Mouse (Mus musculus): ENCODE data around the gene Pcbp1. TPM values are rescaled to one million over a fixed set of nuclear protein-coding genes. Genes with fewer than 3 reads are reported as not detected.
A peak's percentile ranks its signal among the peaks of the same experiment; 100 is the strongest.

The Pcbp1 gene
- polyA plus RNA-seq, 1 experiment from 2014 or later = 488 TPM

DNA sequence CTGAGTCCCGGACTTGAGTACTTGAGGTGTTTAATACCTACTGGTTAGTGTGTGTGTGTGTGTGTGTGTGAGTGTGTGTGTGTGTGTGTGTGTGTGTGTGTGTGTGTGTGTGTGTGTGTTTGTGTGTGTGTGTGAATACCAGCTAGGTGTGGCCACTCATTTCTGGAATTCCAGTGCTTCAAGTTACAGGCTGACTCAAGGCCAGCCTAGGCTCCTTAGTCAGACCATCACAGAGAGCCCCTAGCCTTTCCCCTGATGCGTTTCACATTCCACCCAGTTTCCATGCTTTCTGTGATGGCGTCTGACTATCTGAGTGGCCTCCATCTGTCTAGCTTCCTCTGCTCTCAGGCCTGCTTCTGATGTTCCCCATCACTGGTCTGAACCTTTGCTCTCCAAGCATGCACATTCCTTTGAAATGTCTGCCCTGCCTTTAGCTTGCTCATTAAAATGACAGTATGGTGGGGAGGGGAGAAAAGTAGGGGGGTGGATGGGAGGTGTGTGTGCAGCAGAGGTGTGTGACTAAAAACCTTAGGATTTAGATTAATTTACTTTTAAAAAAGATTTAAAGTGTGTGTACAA, 6.3 kb downstream of the Pcbp1 start:
- H3K9ac ChIP-seq (ENCODE audit: low read depth, low read length) = no peak overlapping the region
- H3K27me3 ChIP-seq (ENCODE audit: insufficient read depth, low read length) = no peaks in the 10 kb centered on the region
- DNase-seq (ENCODE audit: low spot score) (peak; percentile 22), ATAC-seq (replicated peaks; ENCODE audit: low FRiP score, low read depth) (0 out of 2 replicates have a peak, but pooled peaks have one; percentile 34)
- no peak overlapping the region for H3K4me2 ChIP-seq (ENCODE audit: low read length)
- H3K4me1 ChIP-seq (replicated peaks; ENCODE audit: insufficient read depth, low read length) = peaks cover 9% of the 10 kb centered on the region; the same call in 1 of the 2 replicates
- peak overlapping the region; percentile 42 for H3K27ac ChIP-seq
- H3K36me3 ChIP-seq (ENCODE audit: insufficient read depth, low read length) = 0 out of 2 replicates have a peak, but pooled peaks cover 8% of the 10 kb centered on the region
- no peaks in the 10 kb centered on the region for H3K9me3 ChIP-seq (replicated peaks; ENCODE audit: low read length)
- TF ChIP-seq CTCF (IDR thresholded peaks at IDR 0.05; ENCODE audit: low read depth) = no peak
- H3K4me3 ChIP-seq (replicated peaks; ENCODE audit: low read depth, low read length) = no peak overlapping the region
- WGBS = 69% methylated on average over 3 of the region's 3 CpGs

DNA sequence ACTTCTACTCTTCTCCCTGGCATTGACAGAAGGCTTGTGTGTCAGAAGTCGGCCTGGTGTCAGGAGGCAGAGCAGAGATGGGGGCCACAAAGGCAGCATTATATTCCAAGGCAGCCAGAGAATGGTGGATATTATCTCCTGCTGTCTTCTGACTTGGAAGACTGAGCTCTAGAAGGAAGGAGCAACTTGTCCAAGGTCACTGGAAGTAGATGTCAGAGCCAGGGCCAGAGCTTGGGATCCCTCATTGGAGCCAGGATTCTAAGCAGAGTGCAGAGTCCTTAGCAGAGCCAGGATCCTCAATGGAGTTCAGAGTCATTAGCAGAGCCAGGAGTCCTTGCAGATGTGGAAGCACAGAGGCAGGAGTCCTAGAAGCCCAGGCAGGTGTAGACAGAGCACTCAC, 10.1 kb downstream of the Pcbp1 start:
- H3K4me3 ChIP-seq (replicated peaks; ENCODE audit: low read depth, low read length) = no peak overlapping the region
- no peak overlapping the region for H3K9ac ChIP-seq (ENCODE audit: low read depth, low read length)
- DNase-seq (ENCODE audit: low spot score) = no peak
- H3K36me3 ChIP-seq (ENCODE audit: insufficient read depth, low read length) = 0 out of 2 replicates have a peak, but pooled peaks cover under 1% of the 10 kb centered on the region
- 0 out of 2 replicates have a peak overlapping the region, but pooled peaks have one; percentile 36 for H3K27ac ChIP-seq
- no peaks in the 10 kb centered on the region for H3K9me3 ChIP-seq (replicated peaks; ENCODE audit: low read length)
- WGBS = 53% methylated on average over 1 of the region's 1 CpGs
- TF ChIP-seq CTCF (IDR thresholded peaks at IDR 0.05; ENCODE audit: low read depth) = no peak
- no peaks in the 10 kb centered on the region for H3K4me1 ChIP-seq (replicated peaks; ENCODE audit: insufficient read depth, low read length)
- ATAC-seq (replicated peaks; ENCODE audit: low FRiP score, low read depth) = no peak
- no peaks in the 10 kb centered on the region for H3K27me3 ChIP-seq (ENCODE audit: insufficient read depth, low read length)
- no peak overlapping the region for H3K4me2 ChIP-seq (ENCODE audit: low read length)

DNA sequence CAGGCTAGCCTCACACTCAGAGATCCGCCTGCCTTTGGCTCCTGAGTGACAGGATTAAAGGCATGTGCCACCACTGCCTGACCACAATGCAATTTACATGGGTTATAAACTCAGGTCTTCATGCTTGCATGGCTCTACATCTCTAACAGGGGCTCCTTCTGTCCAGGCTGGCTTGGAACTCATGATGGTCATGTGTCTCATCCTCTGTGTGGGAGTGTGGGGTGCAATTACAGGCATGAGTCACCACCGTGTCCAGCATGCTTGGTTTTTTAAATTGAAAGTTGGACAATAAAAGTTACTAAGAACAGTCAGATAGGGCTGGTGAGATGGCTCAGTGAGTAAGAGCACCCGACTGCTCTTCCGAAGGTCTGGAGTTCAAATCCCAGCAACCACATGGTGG, 12.8 kb downstream of the Pcbp1 start:
- no peak overlapping the region for H3K4me2 ChIP-seq (ENCODE audit: low read length)
- no peaks in the 10 kb centered on the region for H3K4me1 ChIP-seq (replicated peaks; ENCODE audit: insufficient read depth, low read length)
- TF ChIP-seq CTCF (IDR thresholded peaks at IDR 0.05; ENCODE audit: low read depth) = no peak
- 71% methylated on average over 4 of the region's 4 CpGs for WGBS
- DNase-seq (ENCODE audit: low spot score) = no peak
- H3K4me3 ChIP-seq (replicated peaks; ENCODE audit: low read depth, low read length) = no peak overlapping the region
- ATAC-seq (replicated peaks; ENCODE audit: low FRiP score, low read depth) = no peak
- H3K9ac ChIP-seq (ENCODE audit: low read depth, low read length) = no peak overlapping the region
- H3K9me3 ChIP-seq (replicated peaks; ENCODE audit: low read length) = no peaks in the 10 kb centered on the region
- H3K27me3 ChIP-seq (ENCODE audit: insufficient read depth, low read length) = no peaks in the 10 kb centered on the region
- H3K27ac ChIP-seq = no peak overlapping the region
- H3K36me3 ChIP-seq (ENCODE audit: insufficient read depth, low read length) = no peaks in the 10 kb centered on the region

DNA sequence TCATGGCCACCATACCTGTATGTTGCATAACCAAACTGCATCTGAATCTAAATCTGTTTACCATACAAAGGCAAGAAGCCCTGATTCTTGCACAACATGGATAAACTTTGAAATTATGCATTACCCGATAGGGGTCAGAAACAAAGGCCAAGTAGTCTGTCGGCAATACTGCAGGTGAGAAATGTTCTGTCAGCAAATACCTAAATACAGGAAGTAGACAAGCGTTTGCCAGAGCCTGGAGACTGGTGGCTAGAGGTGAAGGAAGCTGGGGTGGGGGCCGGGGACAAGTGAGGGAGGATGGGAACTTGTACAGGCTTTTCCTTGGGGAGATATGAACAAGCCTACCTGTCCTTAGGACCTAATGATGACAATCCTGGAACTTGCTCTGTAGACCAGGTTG, 15.1 kb downstream of the Pcbp1 start:
- H3K27ac ChIP-seq = no peak overlapping the region
- no peaks in the 10 kb centered on the region for H3K36me3 ChIP-seq (ENCODE audit: insufficient read depth, low read length)
- H3K4me3 ChIP-seq (replicated peaks; ENCODE audit: low read depth, low read length) = no peak overlapping the region
- 51% methylated on average over 4 of the region's 4 CpGs for WGBS
- H3K9ac ChIP-seq (ENCODE audit: low read depth, low read length) = no peak overlapping the region
- H3K9me3 ChIP-seq (replicated peaks; ENCODE audit: low read length) = no peaks in the 10 kb centered on the region
- ATAC-seq (replicated peaks; ENCODE audit: low FRiP score, low read depth) (no peak), DNase-seq (ENCODE audit: low spot score) (no peak)
- no peaks in the 10 kb centered on the region for H3K27me3 ChIP-seq (ENCODE audit: insufficient read depth, low read length)
- TF ChIP-seq CTCF (IDR thresholded peaks at IDR 0.05; ENCODE audit: low read depth) = no peak
- no peaks in the 10 kb centered on the region for H3K4me1 ChIP-seq (replicated peaks; ENCODE audit: insufficient read depth, low read length)
- no peak overlapping the region for H3K4me2 ChIP-seq (ENCODE audit: low read length)

GRCm38 (mm10) chr6:86509866-86510200, 16.3 kb downstream of the Pcbp1 start:
- no peak overlapping the region for H3K27ac ChIP-seq
- no peak overlapping the region for H3K4me2 ChIP-seq (ENCODE audit: low read length)
- no peaks in the 10 kb centered on the region for H3K27me3 ChIP-seq (ENCODE audit: insufficient read depth, low read length)
- no peak for DNase-seq (ENCODE audit: low spot score)
- H3K36me3 ChIP-seq (ENCODE audit: insufficient read depth, low read length) = no peaks in the 10 kb centered on the region
- ATAC-seq (replicated peaks; ENCODE audit: low FRiP score, low read depth) = no peak
- H3K4me1 ChIP-seq (replicated peaks; ENCODE audit: insufficient read depth, low read length) = no peaks in the 10 kb centered on the region
- H3K9ac ChIP-seq (ENCODE audit: low read depth, low read length) = no peak overlapping the region
- no peaks in the 10 kb centered on the region for H3K9me3 ChIP-seq (replicated peaks; ENCODE audit: low read length)
- H3K4me3 ChIP-seq (replicated peaks; ENCODE audit: low read depth, low read length) = no peak overlapping the region
- 73% methylated on average over 3 of the region's 3 CpGs for WGBS
- no peak for TF ChIP-seq CTCF (IDR thresholded peaks at IDR 0.05; ENCODE audit: low read depth)

DNA sequence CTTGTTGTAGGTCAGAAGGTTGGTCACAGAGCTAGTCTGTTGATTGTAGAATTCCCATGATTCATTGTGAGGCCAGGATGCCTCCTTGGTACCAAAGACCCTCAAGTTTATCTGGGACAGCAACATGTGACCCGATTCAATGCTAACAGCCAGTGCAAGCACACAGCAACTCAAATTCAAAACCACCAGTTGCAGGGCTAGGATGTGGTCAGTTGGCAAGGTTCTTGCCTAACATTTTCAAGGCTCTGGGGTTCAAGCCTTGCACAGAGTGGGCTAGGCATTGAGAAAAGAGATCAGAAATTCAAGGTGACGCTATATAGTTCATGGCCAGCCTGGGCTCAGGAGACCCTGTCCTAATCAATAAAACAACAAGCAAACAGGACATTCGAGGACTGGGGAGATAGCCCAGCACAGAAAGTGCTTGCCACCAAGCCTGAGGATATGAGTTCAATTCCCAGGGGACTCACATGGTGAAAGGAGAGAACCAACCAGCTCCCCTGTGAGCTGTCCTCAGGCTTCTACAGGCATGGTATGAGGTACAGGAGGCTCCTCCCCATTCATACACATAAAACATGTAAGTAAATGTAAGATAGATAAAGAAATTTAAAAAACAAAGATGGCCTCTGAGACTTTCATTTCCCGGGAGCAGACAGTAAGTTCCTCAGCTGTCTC, 16.8 kb downstream of the Pcbp1 start:
- DNase-seq (ENCODE audit: low spot score) (no peak), ATAC-seq (replicated peaks; ENCODE audit: low FRiP score, low read depth) (no peak)
- H3K36me3 ChIP-seq (ENCODE audit: insufficient read depth, low read length) = no peaks in the 10 kb centered on the region
- no peak overlapping the region for H3K4me3 ChIP-seq (replicated peaks; ENCODE audit: low read depth, low read length)
- H3K4me2 ChIP-seq (ENCODE audit: low read length) = no peak overlapping the region
- H3K27ac ChIP-seq = no peak overlapping the region
- no peaks in the 10 kb centered on the region for H3K4me1 ChIP-seq (replicated peaks; ENCODE audit: insufficient read depth, low read length)
- H3K9me3 ChIP-seq (replicated peaks; ENCODE audit: low read length) = no peaks in the 10 kb centered on the region
- TF ChIP-seq CTCF (IDR thresholded peaks at IDR 0.05; ENCODE audit: low read depth) = no peak
- H3K9ac ChIP-seq (ENCODE audit: low read depth, low read length) = no peak overlapping the region
- WGBS = 77% methylated on average over 4 of the region's 4 CpGs
- H3K27me3 ChIP-seq (ENCODE audit: insufficient read depth, low read length) = no peaks in the 10 kb centered on the region

All from kidney, postnatal 0 days (tissue).